Mouse (Mus musculus) heart, adult 2 months (tissue): ENCODE measurements around the gene Tubb4b.

Source experiments
- CTCF ChIP-seq: fragments of 200-600 bp; IDR thresholded peaks from 2 replicates; pipeline ENCODE4 v1.8.1; 2022; ENCODE audit warnings: antibody characterized with exemption, mild to moderate bottlenecking, moderate library complexity
- EP300 ChIP-seq: fragments of 200-500 bp; IDR thresholded peaks from 2 replicates; pipeline ENCODE4 v1.6.1; 2011; ENCODE audit warnings: low read depth, low read length, control low read depth; ENCODE audit not compliant: insufficient read depth
- POLR2A ChIP-seq: fragments of 200-500 bp; IDR thresholded peaks from 2 replicates; pipeline ENCODE4 v1.6.1; 2011; ENCODE audit warnings: mild to moderate bottlenecking, low read depth, low read length, control low read depth; ENCODE audit not compliant: insufficient read depth

GRCm38 (mm10) chr2:25182664-25183063, 41.8 kb downstream of the Tubb4b start:
- TF ChIP-seq CTCF (no peak), POLR2A (0 out of 2 replicates have a peak, but pooled peaks have one; percentile 37), EP300 (no peak)
